Mouse (Mus musculus) forebrain, embryonic 16.5 days (tissue): ENCODE measurements around the gene Ifih1. TPM values are rescaled to one million over a fixed set of nuclear protein-coding genes. Genes with fewer than 3 reads are reported as not detected.

Experiments
- ATAC-seq: fragments of 200-750 bp; cut with Nextera tagmentation; 2 replicates; pipeline ENCODE4 v1.8.0; 2017; ENCODE audit warnings: mild to moderate bottlenecking, moderate library complexity
- H3K27ac ChIP-seq: fragments of 300-500 bp; sonication (generic); 2 replicates; pipeline ENCODE4 v1.5.1; 2014; ENCODE audit warnings: low read length, control low read depth
- H3K27me3 ChIP-seq: fragments of 300-500 bp; sonication (generic); replicated peaks from 2 replicates; pipeline ENCODE4 v1.6.1; 2014; ENCODE audit warnings: low read length; ENCODE audit not compliant: control insufficient read depth, insufficient read depth
- H3K36me3 ChIP-seq: fragments of 300-500 bp; sonication (generic); 2 replicates; pipeline ENCODE4 v1.6.1; 2014; ENCODE audit not compliant: control insufficient read depth, insufficient read depth
- H3K4me1 ChIP-seq: fragments of 300-500 bp; sonication (generic); replicated peaks from 2 replicates; pipeline ENCODE4 v1.6.1; 2014; ENCODE audit warnings: low read length; ENCODE audit not compliant: control insufficient read depth, insufficient read depth
- H3K4me2 ChIP-seq: fragments of 300-500 bp; sonication (generic); 2 replicates; pipeline ENCODE4 v1.6.1; 2014; ENCODE audit warnings: mild to moderate bottlenecking, low read length, control low read depth
- H3K4me3 ChIP-seq: fragments of 300-500 bp; sonication (generic); replicated peaks from 2 replicates; pipeline ENCODE4 v1.5.1; 2014; ENCODE audit warnings: mild to moderate bottlenecking, low read length, control low read depth
- H3K9ac ChIP-seq: fragments of 300-500 bp; sonication (generic); replicated peaks from 2 replicates; pipeline ENCODE4 v1.6.1; 2014; ENCODE audit warnings: low read depth, low read length, control low read depth
- H3K9me3 ChIP-seq: fragments of 300-500 bp; sonication (generic); 2 replicates; pipeline ENCODE4 v1.6.1; 2016; ENCODE audit warnings: low read length; ENCODE audit not compliant: control insufficient read depth
- WGBS: fragments of 180-500 bp; shearing (Covaris S2); extraction: QIAGEN DNeasy Blood & Tissue Kit; methylation state at CpG from one replicate; pipeline ENCODE4 v1.1.7; 2014; 5-methylcytosine and 5-hydroxymethylcytosine counted together
- polyA plus RNA-seq: library from polyadenylated mRNA; unstranded; fragments of >200 nt; fragmentation: Nextera tagmentation; extraction: Ambion mirVana; gene quantifications from 2 replicates; pipeline ENCODE4 v1.2.1, GENCODE M21; 2015

The Ifih1 gene
- polyA plus RNA-seq, 1 experiment from 2014 or later, result 1.2 TPM

DNA sequence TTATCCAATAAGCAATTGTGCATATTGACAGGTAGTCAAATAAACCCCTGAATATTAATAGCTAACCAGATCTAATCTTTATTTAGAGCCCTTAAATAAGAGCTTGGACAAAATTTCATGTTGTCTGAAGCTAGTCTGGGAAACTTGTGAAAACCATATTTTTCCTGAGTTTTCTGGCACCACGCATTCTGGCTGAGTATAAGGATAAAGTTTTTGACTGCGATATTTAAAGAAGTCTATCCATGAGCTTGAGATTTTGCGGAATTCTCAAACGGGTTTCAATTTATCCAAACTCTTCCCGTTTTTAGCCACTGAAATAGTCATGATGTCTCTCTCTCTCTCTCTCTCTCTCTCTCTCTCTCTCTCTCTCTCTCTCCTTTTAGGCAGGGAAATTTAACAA lies 98.0 kb downstream of the Ifih1 start:
- ATAC-seq, result no peak
- Histone ChIP-seq H3K4me2 (no peak overlapping the region), H3K4me3 (no peak overlapping the region), H3K9ac (no peak overlapping the region), H3K9me3 (no peaks in the 10 kb centered on the region), H3K27me3 (no peaks in the 10 kb centered on the region), H3K27ac (no peak overlapping the region), H3K4me1 (no peaks in the 10 kb centered on the region), H3K36me3 (no peaks in the 10 kb centered on the region)
- WGBS, result 74% methylated on average over 5 of the region's 5 CpGs

Other genes starting within 250 kb of the Ifih1 start
- 1.3 and 1.8 TPM in 2 replicates for gene Dpp4, start 234.0 kb downstream of the Ifih1 start, polyA plus RNA-seq
- gene Gcg, start 162.6 kb downstream of the Ifih1 start, polyA plus RNA-seq, result 2.7 and 2.8 TPM in 2 replicates
- 1.3 and 1.8 TPM in 2 replicates for gene Fap, start 72.2 kb downstream of the Ifih1 start, polyA plus RNA-seq
- 8.8 and 9.2 TPM in 2 replicates for gene Gca, start 18.0 kb upstream of the Ifih1 start, polyA plus RNA-seq